Mouse (Mus musculus) G1E (cell line): ENCODE results near the gene Unc13d.

Experiments used
- CTCF ChIP-seq: IDR thresholded peaks from 2 replicates; pipeline ENCODE4 v1.5.1; 2012; ENCODE audit warnings: low read depth, low read length, inconsistent platforms, mixed read lengths
- GATA1 ChIP-seq: IDR thresholded peaks from 2 replicates; pipeline ENCODE4 v1.6.1; 2012; ENCODE audit warnings: borderline replicate concordance, low read length, inconsistent platforms, mixed read lengths
- TAL1 ChIP-seq: conservative IDR thresholded peaks from 2 replicates; pipeline ENCODE4 v1.6.1; 2012; ENCODE audit warnings: low read depth, low read length, inconsistent platforms, mixed read lengths

DNA sequence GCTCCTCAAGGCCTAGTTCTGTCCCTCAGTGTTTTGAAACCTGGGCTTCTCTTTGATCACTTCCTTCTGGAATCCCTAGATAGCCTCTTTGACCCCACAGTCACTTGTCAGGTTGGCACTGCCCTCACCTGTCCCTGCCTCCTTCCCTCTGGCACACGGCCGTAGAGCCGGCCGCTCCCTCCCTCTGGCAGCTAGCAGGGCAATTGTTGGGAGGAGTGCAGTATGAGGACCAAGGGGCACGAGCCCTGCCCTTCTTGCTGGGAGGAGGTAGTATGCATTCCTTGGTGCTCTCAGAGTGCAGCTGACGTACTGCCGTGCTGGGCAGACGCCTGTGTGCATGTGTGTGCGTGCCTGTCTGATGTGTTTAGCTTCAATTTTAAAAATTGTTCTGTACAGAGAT, 17.2 kb downstream of the Unc13d start:
- TF ChIP-seq CTCF (no peak), TAL1 (no peak), GATA1 (no peak)
